Mouse (Mus musculus) thymus, adult 2 months (tissue): ENCODE measurements around the gene Sf3b5. TPM values are rescaled to one million over a fixed set of nuclear protein-coding genes. Genes with fewer than 3 reads are reported as not detected.
"Not testable (repeated sequence)": the region's sequence is repeated elsewhere in the genome, so short reads cannot be mapped to it uniquely, and the experiment has no call there.

Experiments used
- DNase-seq: peaks from one replicate; pipeline ENCODE4 v3.0.0; 2021
- H3K27ac ChIP-seq: fragments of 200-500 bp; 2 replicates; pipeline ENCODE4 v1.5.1; 2012; ENCODE audit warnings: low read length, control low read depth; ENCODE audit not compliant: control insufficient read depth, insufficient read depth
- H3K27me3 ChIP-seq: fragments of 200-500 bp; 2 replicates; pipeline ENCODE4 v1.6.1; 2012; ENCODE audit warnings: mild to moderate bottlenecking, low read length, moderate library complexity, mixed read lengths; ENCODE audit not compliant: control insufficient read depth, insufficient read depth
- H3K36me3 ChIP-seq: fragments of 200-500 bp; 2 replicates; pipeline ENCODE4 v1.6.1; 2012; ENCODE audit warnings: mild to moderate bottlenecking, low read length, moderate library complexity; ENCODE audit not compliant: control insufficient read depth, insufficient read depth
- H3K4me1 ChIP-seq: fragments of 200-500 bp; replicated peaks from 2 replicates; pipeline ENCODE4 v1.6.1; 2012; ENCODE audit warnings: low read length; ENCODE audit not compliant: control insufficient read depth, insufficient read depth
- H3K4me3 ChIP-seq: fragments of 200-500 bp; 2 replicates; pipeline ENCODE4 v1.5.1; 2012; ENCODE audit warnings: mild to moderate bottlenecking, low read length, control low read depth, moderate library complexity; ENCODE audit not compliant: control insufficient read depth, insufficient read depth
- CTCF ChIP-seq: fragments of 200-500 bp; IDR thresholded peaks from 2 replicates; pipeline ENCODE4 v1.5.1; 2012; ENCODE audit warnings: mild to moderate bottlenecking, control low read depth, low read length, moderate library complexity, borderline replicate concordance; ENCODE audit not compliant: control insufficient read depth, poor library complexity, insufficient read depth; ENCODE audit errors: extremely low read depth
- POLR2A ChIP-seq: fragments of 200-500 bp; IDR thresholded peaks from 2 replicates; pipeline ENCODE4 v1.6.1; 2012; ENCODE audit warnings: mild to moderate bottlenecking, low read length, control low read depth, moderate library complexity; ENCODE audit not compliant: control insufficient read depth, poor library complexity, insufficient read depth; ENCODE audit errors: extremely low read depth
- WGBS: fragments of 180-500 bp; shearing (Covaris S2); methylation state at CpG from one replicate; pipeline ENCODE4 v1.1.7; 2018; 5-methylcytosine and 5-hydroxymethylcytosine counted together
- polyA plus RNA-seq: library from polyadenylated mRNA; depleted of rRNA; stranded (reverse); fragments of >200 nt; gene quantifications from 2 replicates; pipeline ENCODE4 v1.2.3, GENCODE M21; 2012

The Sf3b5 gene
- polyA plus RNA-seq, 1 experiment, result 51.3 TPM

DNA sequence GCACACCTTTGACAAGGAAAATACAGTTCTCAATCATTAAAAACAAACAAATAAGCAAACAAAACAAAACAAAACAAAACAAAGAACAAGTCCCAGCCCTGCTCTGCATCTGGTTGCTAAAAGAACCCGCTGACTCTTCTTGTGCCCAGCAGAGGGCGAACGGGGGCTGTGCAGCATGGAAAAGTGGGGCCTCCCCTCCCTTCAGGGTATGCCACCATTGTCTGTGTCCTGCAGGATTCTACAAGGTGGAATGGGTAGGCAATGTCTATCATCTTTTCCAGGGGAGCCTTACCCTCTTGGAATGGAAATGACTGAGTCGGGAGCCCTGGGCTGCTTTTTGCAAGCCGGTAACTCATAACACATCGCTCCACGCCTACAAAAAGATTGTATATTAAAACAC is 13.4 kb downstream of the Sf3b5 start:
- H3K4me3 ChIP-seq, result no peak overlapping the region
- no peak for DNase-seq
- H3K36me3 ChIP-seq, result no peaks in the 10 kb centered on the region
- WGBS, result 70% methylated on average over 7 of the region's 7 CpGs
- TF ChIP-seq POLR2A, result no peak
- peak; percentile 58; the same call in 1 of the 2 replicates for TF ChIP-seq CTCF
- H3K4me1 ChIP-seq, result no peaks in the 10 kb centered on the region
- no peaks in the 10 kb centered on the region for H3K27me3 ChIP-seq
- no peak overlapping the region for H3K27ac ChIP-seq

- 95% methylated on average over 5 of the region's 5 CpGs for WGBS
- Histone ChIP-seq H3K27ac (no peak overlapping the region), H3K4me3 (no peak overlapping the region), H3K4me1 (no peaks in the 10 kb centered on the region), H3K36me3 (no peaks in the 10 kb centered on the region), H3K27me3 (no peaks in the 10 kb centered on the region)
- no peak for DNase-seq
- TF ChIP-seq POLR2A (no peak), CTCF (no peak)
These were observed 13.9 kb downstream of the Sf3b5 start for GRCm38 (mm10) chr10:13019026-13019425.

GRCm38 (mm10) chr10:13022103-13022502 is 17.0 kb downstream of the Sf3b5 start:
- no peaks in the 10 kb centered on the region for H3K36me3 ChIP-seq
- no peak overlapping the region for H3K4me3 ChIP-seq
- H3K27ac ChIP-seq, result no peak overlapping the region
- no peaks in the 10 kb centered on the region for H3K4me1 ChIP-seq
- no peak for TF ChIP-seq CTCF
- TF ChIP-seq POLR2A, result no peak
- H3K27me3 ChIP-seq, result no peaks in the 10 kb centered on the region
- no peak for DNase-seq
- 92% methylated on average over 4 of the region's 4 CpGs for WGBS

DNA sequence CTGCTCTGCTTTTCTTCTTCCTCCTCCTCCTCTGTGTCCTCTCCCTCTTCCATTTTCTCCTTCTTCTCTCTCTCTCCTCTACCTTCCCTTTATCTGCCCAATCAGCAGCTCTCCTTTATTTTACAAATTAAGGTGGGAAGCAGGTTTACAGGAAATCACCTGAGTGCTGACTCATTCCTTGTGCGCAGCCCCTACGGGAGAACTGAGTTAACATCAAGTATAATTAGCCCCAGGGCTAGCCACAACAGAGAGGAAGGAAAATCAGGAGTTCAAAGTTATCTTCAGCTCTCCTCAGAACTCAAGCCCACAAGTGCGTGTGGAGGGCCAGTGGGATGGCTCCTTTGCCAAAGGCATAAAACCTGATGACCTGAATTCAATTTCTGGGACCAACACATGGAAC is 18.8 kb downstream of the Sf3b5 start:
- H3K4me1 ChIP-seq, H3K27me3 ChIP-seq, DNase-seq, H3K36me3 ChIP-seq, H3K4me3 ChIP-seq, H3K27ac ChIP-seq: not testable (repeated sequence)
- 6% methylated on average over 3 of the region's 3 CpGs for WGBS

DNA sequence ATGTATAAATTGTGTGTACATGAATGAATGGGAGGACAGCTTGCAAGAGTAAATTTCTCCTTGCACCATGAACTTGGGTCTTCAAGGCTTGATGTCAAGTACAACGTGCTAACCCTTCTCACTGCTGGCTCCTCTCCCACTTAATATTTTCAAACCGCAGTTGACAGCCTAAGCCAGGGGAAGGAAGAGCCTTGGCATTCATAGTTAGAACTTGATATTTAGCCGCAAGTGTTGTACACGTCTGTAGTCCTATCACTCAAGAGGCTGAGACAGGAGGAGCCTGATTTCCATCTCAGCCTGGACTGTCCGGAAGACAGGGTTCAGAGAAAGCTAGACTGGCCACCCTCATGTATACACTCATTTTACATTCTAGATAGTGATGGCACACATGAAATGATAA is 22.6 kb downstream of the Sf3b5 start:
- DNase-seq, result no peak
- Histone ChIP-seq H3K4me1 (no peaks in the 10 kb centered on the region), H3K27ac (no peak overlapping the region), H3K4me3 (no peak overlapping the region), H3K36me3 (no peaks in the 10 kb centered on the region), H3K27me3 (no peaks in the 10 kb centered on the region)
- 81% methylated on average over 5 of the region's 5 CpGs for WGBS
- TF ChIP-seq CTCF (no peak), POLR2A (no peak)

- H3K27me3 ChIP-seq, result no peaks in the 10 kb centered on the region
- H3K4me3 ChIP-seq, result no peak overlapping the region
- 63% methylated on average over 1 of the region's 1 CpGs for WGBS
- TF ChIP-seq POLR2A, result no peak
- TF ChIP-seq CTCF, result no peak
- no peak overlapping the region for H3K27ac ChIP-seq
- H3K36me3 ChIP-seq, result no peaks in the 10 kb centered on the region
- no peaks in the 10 kb centered on the region for H3K4me1 ChIP-seq
- no peak for DNase-seq
These were observed 23.1 kb downstream of the Sf3b5 start for GRCm38 (mm10) chr10:13028215-13028614.

DNA sequence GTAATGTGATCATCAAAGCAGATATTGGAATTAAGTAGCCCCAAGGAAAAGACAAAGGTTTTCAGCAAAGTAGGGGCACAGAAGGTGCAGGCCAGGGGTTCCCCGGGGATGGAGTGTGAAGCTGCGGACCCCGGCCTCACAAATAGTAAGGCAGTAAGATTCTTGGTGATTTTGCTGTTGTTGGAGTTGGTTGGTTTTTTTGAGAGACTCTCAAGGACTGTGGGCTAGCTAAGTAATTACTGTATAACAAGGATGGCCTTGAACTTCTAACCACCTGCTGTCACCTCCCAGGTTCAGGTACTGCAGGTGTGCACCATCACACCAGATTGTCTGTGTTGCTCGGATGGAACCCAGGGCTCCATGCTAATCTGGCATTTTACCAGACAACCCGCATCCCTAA is 24.3 kb downstream of the Sf3b5 start:
- TF ChIP-seq CTCF (no peak), POLR2A (no peak)
- Histone ChIP-seq H3K27ac (no peak overlapping the region), H3K27me3 (no peaks in the 10 kb centered on the region), H3K4me3 (no peak overlapping the region), H3K4me1 (no peaks in the 10 kb centered on the region), H3K36me3 (no peaks in the 10 kb centered on the region)
- WGBS, result 98% methylated on average over 5 of the region's 5 CpGs
- DNase-seq, result no peak
